Mouse (Mus musculus) thymus, adult 2 months (tissue): ENCODE data around the gene Nhlrc1. TPM values are rescaled to one million over a fixed set of nuclear protein-coding genes. Genes with fewer than 3 reads are reported as not detected.

ENCODE experiments used
- DNase-seq: peaks from one replicate; pipeline ENCODE4 v3.0.0; 2021
- H3K27ac ChIP-seq: fragments of 200-500 bp; 2 replicates; pipeline ENCODE4 v1.5.1; 2012; ENCODE audit warnings: low read length, control low read depth; ENCODE audit not compliant: control insufficient read depth, insufficient read depth
- H3K27me3 ChIP-seq: fragments of 200-500 bp; 2 replicates; pipeline ENCODE4 v1.6.1; 2012; ENCODE audit warnings: mild to moderate bottlenecking, low read length, moderate library complexity, mixed read lengths; ENCODE audit not compliant: control insufficient read depth, insufficient read depth
- H3K36me3 ChIP-seq: fragments of 200-500 bp; 2 replicates; pipeline ENCODE4 v1.6.1; 2012; ENCODE audit warnings: mild to moderate bottlenecking, low read length, moderate library complexity; ENCODE audit not compliant: control insufficient read depth, insufficient read depth
- H3K4me1 ChIP-seq: fragments of 200-500 bp; replicated peaks from 2 replicates; pipeline ENCODE4 v1.6.1; 2012; ENCODE audit warnings: low read length; ENCODE audit not compliant: control insufficient read depth, insufficient read depth
- H3K4me3 ChIP-seq: fragments of 200-500 bp; 2 replicates; pipeline ENCODE4 v1.5.1; 2012; ENCODE audit warnings: mild to moderate bottlenecking, low read length, control low read depth, moderate library complexity; ENCODE audit not compliant: control insufficient read depth, insufficient read depth
- CTCF ChIP-seq: fragments of 200-500 bp; IDR thresholded peaks from 2 replicates; pipeline ENCODE4 v1.5.1; 2012; ENCODE audit warnings: mild to moderate bottlenecking, control low read depth, low read length, moderate library complexity, borderline replicate concordance; ENCODE audit not compliant: control insufficient read depth, poor library complexity, insufficient read depth; ENCODE audit errors: extremely low read depth
- POLR2A ChIP-seq: fragments of 200-500 bp; IDR thresholded peaks from 2 replicates; pipeline ENCODE4 v1.6.1; 2012; ENCODE audit warnings: mild to moderate bottlenecking, low read length, control low read depth, moderate library complexity; ENCODE audit not compliant: control insufficient read depth, poor library complexity, insufficient read depth; ENCODE audit errors: extremely low read depth
- WGBS: fragments of 180-500 bp; shearing (Covaris S2); methylation state at CpG from one replicate; pipeline ENCODE4 v1.1.7; 2018; 5-methylcytosine and 5-hydroxymethylcytosine counted together
- polyA plus RNA-seq: library from polyadenylated mRNA; depleted of rRNA; stranded (reverse); fragments of >200 nt; gene quantifications from 2 replicates; pipeline ENCODE4 v1.2.3, GENCODE M21; 2012

The Nhlrc1 gene
- polyA plus RNA-seq, 1 experiment: 1.7 TPM

- Histone ChIP-seq H3K4me1 (no peaks in the 10 kb centered on the region), H3K27ac (no peak overlapping the region), H3K36me3 (no peaks in the 10 kb centered on the region), H3K4me3 (no peak overlapping the region), H3K27me3 (no peaks in the 10 kb centered on the region)
- TF ChIP-seq POLR2A (no peak), CTCF (no peak)
- 13% methylated on average over 4 of the region's 4 CpGs for WGBS
- no peak for DNase-seq
Observed at GRCm38 (mm10) chr13:46990376-46991011, 24.2 kb downstream of the Nhlrc1 start.

- Histone ChIP-seq H3K4me1 (no peaks in the 10 kb centered on the region; the same call in 1 of the 2 replicates), H3K27ac (no peak overlapping the region), H3K36me3 (no peaks in the 10 kb centered on the region), H3K27me3 (no peaks in the 10 kb centered on the region), H3K4me3 (no peak overlapping the region)
- 93% methylated on average over 8 of the region's 8 CpGs for WGBS
- DNase-seq: no peak
- TF ChIP-seq POLR2A: no peak
- TF ChIP-seq CTCF: no peak
Observed at GRCm38 (mm10) chr13:46987941-46988340, 26.7 kb downstream of the Nhlrc1 start.

GRCm38 (mm10) chr13:46986208-46986607 lies 28.4 kb downstream of the Nhlrc1 start:
- TF ChIP-seq POLR2A (no peak), CTCF (no peak)
- Histone ChIP-seq H3K27me3 (no peaks in the 10 kb centered on the region), H3K27ac (no peak overlapping the region), H3K4me1 (no peaks in the 10 kb centered on the region; the same call in 1 of the 2 replicates), H3K4me3 (no peak overlapping the region), H3K36me3 (no peaks in the 10 kb centered on the region)
- DNase-seq: no peak
- WGBS: 91% methylated on average over 6 of the region's 6 CpGs

GRCm38 (mm10) chr13:46983878-46984277 lies 30.8 kb downstream of the Nhlrc1 start:
- no peak for TF ChIP-seq POLR2A
- no peak for TF ChIP-seq CTCF
- H3K27me3 ChIP-seq: no peaks in the 10 kb centered on the region
- DNase-seq: no peak
- no peaks in the 10 kb centered on the region for H3K36me3 ChIP-seq
- 8% methylated on average over 2 of the region's 2 CpGs for WGBS
- H3K4me3 ChIP-seq: no peak overlapping the region
- H3K4me1 ChIP-seq: no peaks in the 10 kb centered on the region; the same call in 1 of the 2 replicates
- no peak overlapping the region for H3K27ac ChIP-seq

GRCm38 (mm10) chr13:46979836-46980490 lies 34.7 kb downstream of the Nhlrc1 start:
- Histone ChIP-seq H3K27ac (no peak overlapping the region), H3K4me1 (no peaks in the 10 kb centered on the region; the same call in 1 of the 2 replicates), H3K27me3 (no peaks in the 10 kb centered on the region), H3K36me3 (no peaks in the 10 kb centered on the region), H3K4me3 (no peak overlapping the region)
- TF ChIP-seq POLR2A (no peak), CTCF (no peak)
- WGBS: 58% methylated on average over 13 of the region's 13 CpGs
- no peak for DNase-seq

GRCm38 (mm10) chr13:46976532-46976931 lies 38.1 kb downstream of the Nhlrc1 start:
- 73% methylated on average over 7 of the region's 7 CpGs for WGBS
- Histone ChIP-seq H3K4me1 (no peaks in the 10 kb centered on the region), H3K4me3 (no peak overlapping the region), H3K27ac (no peak overlapping the region), H3K36me3 (no peaks in the 10 kb centered on the region), H3K27me3 (no peaks in the 10 kb centered on the region)
- no peak for DNase-seq
- no peak for TF ChIP-seq POLR2A
- TF ChIP-seq CTCF: no peak

- Histone ChIP-seq H3K27ac (no peak overlapping the region), H3K4me3 (no peak overlapping the region), H3K36me3 (no peaks in the 10 kb centered on the region), H3K27me3 (no peaks in the 10 kb centered on the region), H3K4me1 (no peaks in the 10 kb centered on the region)
- WGBS: 11% methylated on average over 4 of the region's 4 CpGs
- no peak for TF ChIP-seq POLR2A
- TF ChIP-seq CTCF: no peak
- DNase-seq: no peak
Observed at GRCm38 (mm10) chr13:46975930-46976329, 38.7 kb downstream of the Nhlrc1 start.
